Mouse (Mus musculus) layer of hippocampus, postnatal 10 days (tissue): ENCODE measurements around the gene Pdzd8. TPM values are rescaled to one million over a fixed set of nuclear protein-coding genes. Genes with fewer than 3 reads are reported as not detected.
A peak's percentile ranks its signal among the peaks of the same experiment; 100 is the strongest.

Experiments
- DNase-seq, 2 experiments: peaks; one replicate each; pipeline ENCODE4 v3.0.0; 2021; ENCODE audit warnings: low spot score in 2 of 2
- long read RNA-seq: library from polyadenylated mRNA; stranded (forward); transcript quantifications from one replicate; pipeline ENCODE4 v2.0.0, GENCODE M21; 2023
- total RNA-seq, 2 experiments: library from RNA; stranded (reverse); gene quantifications; 2 replicates each; pipeline ENCODE4 v1.2.3; 2021

Pdzd8 gene
- total RNA-seq, result 10 to 100 TPM; 51.8 to 52.5 TPM
- long read RNA-seq, full-length matches to known transcripts, result 11 of 13 reads
- long read RNA-seq, partial matches to known transcripts, result 0 of 13 reads
- long read RNA-seq, other reads (novel, unspliced or antisense), result 2 of 13 reads

DNA sequence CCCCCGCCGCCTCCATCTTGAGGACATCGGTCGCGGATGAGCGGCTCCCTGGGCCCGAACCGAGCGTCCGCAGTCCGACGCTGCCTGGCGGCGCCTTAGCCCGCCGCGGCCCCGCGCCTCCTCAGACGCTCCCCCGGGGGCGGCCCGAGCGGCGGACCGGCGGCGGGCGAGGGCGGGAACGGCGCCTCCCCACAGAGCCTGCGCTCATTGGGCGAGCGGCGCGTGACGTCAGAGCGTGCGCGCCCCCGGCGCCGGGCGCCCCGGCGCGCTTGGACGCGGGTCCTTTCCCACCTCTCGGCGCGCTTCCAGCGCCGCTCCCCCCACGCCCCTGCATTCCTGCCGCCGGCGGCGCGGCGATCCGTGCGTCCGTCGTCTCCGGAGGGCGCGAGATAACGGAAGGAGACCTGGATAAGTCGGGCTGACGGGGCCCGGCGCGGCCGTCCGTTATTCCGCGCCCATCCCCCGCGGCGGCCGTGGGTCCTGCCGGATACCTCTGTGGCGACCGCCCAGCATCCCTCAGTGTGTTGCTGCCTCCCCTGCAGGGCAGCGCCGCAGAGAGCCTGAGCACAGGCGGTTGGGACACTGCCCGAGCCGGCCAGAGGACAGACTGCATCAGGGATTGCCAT, at the start of gene Pdzd8:
Gene Pdzd8 (minus strand): TSS at position 123 of the 626 bp plus-strand sequence.
- peak; percentile 85 to 93 for DNase-seq

DNA sequence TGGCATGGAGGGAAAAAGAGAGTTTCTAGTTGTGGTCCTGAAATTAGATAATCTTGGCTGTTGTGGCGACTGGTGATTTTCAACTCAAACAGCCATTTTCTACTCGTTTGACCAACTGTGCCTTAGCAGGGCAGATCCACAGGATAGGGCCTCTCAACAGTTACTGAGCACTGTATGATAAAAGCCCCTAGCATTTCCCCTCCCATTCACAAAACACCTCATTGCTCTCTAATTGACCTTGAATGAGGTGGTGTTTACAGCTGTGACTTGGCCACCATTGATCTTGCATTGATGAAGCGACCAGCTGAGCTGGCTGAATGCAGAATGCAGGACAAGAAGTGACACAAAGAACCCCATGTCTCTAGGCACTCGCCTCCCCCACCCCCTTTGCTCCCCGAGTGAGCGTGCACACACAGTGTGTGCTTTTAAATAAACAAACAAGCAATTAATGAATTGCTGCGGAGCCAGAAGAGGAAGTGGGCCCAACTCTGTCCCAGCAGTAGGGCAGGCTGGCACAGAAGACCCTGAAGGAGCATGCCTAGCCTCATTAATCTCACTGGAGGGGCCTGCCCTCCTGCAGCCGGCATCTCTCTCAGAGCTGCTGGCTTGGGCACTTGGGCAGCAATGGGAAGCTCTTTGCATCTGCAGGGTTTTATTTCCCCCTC, 48.3 kb upstream of the Pdzd8 start:
- DNase-seq, result peak; percentile 51 to 65

DNA sequence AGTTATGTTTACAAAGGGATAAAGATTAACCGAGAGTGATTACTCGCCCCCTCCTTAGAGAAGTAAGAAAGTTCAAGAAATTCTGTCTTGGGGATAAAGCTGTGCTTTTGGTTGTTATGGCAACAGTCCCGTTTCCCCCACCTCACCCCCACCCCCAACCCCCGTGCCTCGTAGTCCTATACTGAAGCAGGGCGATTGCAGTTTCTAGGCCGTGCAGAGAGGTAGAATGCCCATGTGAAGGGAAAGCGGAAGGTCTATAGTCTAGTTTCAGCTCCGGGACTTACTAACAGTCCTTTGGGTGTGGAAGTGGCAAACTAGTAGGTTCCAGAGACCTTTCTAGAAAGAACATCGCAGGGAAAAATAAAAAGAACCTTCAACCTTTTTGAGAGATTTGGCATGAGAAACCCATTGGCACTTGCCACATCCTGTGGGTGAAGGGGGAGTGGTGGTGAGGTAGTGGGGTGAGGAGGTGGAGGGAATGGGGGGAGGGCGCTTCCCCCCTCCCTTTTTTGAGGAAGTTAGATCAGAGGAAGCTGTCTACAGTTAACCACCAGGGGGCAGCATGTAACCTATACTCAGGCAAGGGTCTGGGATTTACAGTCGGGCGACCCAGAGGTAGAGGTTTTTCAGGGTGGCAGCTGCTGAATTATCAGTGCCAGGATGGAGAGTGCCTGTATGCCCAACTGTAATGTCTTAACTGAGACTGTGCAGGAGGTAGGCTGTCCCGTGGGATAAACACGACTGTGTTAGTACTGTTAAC, 43.4 kb upstream of the Pdzd8 start:
- peak; percentile 86 to 88 for DNase-seq

DNA sequence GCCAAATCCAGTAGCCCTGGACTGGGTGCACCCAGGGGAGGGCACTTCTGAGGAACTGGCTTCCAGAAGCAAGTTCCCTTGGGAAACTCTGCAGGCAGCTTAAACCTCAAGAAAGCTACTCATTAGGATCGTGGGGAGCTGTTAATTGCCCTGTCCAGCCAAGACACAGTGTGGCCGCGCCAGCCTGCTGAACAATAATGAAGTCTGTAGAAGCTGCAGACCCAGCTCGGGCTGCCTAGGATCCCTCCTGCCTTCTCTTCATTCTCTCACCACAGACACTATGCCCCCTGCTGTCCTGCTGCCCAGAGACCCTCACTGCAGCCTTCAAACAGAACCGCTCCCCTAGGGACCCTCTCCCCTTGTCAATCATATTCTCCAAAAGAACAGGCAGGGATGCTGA, 42.8 kb upstream of the Pdzd8 start:
- peak; percentile 35 to 53 for DNase-seq

DNA sequence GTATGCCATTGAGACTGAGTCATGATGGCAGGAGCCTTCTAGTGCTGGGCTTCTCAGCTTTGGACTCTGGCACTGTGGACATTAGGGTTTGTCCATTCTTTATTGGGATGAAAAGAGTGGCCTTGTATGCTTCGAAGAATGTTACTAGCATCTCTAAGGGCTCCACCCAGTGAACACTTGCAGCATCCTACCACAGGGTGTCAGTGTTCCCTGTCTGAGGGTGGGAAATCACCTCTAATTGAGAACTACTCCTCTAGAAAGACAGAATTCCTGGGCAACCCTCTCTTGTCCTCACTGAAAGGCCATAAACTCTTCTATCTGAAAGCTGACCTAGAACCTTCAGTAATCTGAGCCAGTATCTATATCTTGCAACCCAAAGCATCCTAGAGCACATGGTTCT, 41.6 kb upstream of the Pdzd8 start:
- DNase-seq, result peak; percentile 75 to 77

DNA sequence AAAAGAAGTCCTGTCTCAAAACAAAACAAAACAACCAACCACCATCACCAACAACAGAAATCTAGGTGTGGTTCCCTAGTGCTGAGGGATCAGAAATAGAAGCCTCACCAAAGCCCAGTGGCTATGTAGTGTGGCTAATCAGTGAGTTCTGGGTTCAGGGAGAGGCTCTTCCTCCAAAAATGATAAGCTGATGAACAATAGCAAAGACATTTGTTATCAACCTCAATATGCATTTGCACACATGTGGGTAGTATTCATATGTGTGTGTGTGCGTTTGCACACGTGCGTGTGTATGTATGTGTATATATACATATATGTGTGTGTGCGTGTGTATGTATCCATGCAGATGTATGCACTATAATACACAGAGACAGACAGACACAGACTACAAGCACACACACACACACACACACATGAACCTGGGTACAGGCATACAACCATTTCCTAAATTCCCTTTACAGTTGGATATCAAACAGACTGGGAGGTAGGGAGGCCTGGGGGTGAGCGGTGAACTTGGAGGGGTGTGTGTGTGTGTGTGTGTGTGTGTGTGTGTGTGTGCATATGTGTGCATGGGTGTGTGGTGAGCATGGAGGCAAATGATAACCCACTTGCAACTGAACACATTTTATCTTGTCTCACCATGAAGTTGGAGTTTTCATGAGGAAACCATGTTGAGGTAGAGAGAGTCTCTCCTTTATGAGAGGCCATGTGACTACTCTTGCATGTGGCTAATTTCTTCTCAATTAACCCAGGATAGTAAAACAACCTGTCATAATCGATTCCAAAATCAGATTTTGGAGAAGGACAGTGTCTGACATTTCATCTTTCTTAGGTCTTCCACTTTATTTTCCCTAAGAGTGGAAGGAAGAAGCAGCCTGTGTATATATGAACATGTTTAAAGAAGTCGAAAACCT, 39.3 kb upstream of the Pdzd8 start:
- no peak for DNase-seq

DNA sequence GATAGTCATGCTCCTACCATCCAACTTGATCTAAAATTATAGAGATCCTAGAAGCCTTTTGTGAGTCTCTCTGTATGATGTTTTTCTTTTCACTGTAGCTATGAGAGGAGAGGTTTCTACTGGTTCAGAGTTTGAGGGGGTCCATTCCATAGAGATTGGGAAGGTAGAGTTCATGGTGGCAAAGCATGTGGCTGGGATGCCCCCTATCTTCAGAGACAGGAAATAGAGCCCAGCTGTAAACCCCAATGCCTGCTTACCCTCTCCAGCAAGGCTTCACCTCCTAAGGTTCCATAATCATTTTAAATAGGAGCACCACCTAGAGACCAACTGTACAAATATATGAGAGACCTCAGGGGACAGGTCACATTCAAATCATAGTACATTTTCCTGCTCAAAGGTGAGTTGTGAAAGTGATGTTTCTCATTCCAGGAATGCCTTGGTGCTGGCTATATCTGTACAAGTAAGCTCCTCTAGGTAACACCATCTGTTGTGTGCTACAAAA, 36.9 kb upstream of the Pdzd8 start:
- DNase-seq, result no peak

DNA sequence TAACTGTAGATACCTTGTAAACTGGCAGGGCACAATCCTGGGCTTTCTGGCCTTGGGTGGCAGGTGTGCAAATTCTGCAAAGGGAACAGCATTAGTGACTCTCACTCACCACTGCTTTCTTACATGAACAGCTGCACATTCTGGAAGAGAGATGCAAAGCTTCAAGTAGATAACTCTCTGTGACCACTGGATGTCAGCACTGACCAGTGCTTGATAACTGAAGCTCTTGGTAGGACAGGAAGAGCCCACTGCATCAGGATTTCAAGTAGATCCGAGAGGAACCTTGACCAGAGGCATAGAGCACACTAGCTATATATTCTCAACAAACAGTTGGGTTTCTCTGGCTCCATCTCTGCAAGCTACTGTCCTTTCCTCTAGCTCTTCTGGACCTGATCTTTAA, 34.4 kb upstream of the Pdzd8 start:
- no peak for DNase-seq

DNA sequence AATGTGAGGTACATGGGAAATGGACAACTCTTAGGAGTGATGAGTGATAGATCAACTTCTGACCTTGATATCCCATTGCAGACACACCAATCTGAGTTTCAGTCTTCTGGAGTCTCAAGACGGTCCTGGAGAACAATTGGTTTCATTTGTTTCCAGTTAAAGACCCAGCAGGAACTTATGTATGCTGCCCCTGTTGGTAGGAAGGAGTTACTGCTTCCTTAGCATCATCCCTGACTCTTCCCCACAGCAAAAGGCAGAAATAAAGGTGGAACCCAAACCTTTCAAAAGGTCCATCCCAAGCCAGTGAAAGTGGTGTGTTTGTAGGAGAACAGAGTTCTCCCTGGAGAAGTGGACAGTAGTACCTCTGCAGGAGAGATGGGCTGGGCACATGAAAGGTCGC, 30.9 kb upstream of the Pdzd8 start:
- no peak for DNase-seq

DNA sequence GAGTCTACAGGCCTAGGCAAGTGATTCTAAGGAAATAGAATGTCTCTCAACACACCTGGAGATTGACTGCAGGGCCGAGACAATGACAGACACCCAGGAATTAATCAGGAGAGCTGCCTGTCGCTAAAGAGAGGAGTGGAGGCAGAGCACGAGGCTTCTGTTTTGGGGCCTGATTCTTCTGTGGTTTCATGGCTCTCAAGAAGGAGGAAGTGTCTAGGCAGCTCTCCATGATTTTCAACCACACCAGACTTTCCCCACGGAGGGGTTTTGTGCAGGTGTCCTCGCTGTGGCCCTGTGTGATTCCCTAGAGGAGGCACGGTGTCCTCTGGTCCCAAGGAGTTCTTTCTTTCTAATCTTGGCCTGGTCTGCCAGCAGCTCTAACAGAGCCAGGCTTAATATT, 29.4 kb upstream of the Pdzd8 start:
- DNase-seq, result no peak

DNA sequence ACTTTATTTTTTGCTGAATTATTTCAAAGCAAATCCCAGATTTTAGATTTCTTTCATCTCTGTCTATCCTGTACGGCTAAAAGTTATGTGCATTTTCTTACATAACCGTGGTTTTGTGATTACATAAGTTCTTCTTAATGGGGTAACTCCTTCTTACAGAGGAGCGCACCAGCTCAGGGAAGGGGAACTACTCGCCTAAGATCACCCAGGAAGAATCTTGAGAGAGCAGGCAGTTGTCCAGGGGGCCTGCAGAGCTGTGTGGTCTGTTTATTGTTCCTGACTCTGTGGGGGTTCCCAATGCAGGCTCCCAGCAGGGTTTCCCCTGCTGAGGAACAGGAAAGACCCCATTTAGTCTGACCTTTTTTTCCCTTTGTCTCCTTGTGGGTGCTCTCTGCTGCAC, 27.3 kb upstream of the Pdzd8 start:
- DNase-seq, result no peak

DNA sequence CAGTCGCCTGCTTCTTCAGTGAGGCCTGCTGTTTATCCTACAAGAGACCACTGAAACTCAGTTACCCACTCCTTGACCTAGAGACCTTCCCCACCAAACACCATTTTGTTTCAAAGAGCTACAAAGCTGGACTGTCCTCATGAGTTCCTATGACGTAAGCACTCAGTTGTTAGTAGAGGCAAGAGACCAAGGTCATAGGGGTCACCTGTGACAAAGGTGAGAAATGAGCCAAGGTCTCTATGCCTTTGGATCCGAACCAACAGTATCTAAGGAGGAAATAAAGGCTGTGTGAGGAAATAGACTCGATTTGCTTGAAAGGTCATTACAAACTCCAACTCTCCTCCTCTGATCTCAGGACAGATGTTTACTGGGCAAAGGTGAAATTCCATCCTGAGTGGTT, 25.4 kb upstream of the Pdzd8 start:
- DNase-seq, result no peak

DNA sequence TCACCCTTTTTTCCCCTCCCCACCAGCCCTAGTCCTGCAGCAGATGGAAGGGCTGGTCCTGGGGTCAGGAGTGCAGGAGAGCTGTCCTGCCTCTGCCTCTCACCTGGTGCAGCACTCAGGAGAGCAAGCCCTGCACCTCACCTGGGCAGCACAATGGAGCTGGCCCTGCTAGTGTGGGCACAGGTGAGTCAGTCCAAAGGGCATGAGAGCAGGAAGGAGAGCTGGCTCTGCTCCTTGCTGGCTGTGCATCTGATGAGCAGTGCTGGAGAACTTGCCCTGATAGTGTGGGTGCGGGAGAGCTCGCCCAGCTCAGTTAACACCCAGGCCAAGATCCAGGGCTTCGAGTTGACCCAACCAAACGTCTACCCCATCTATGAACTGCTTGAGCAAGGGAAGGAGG, 22.3 kb upstream of the Pdzd8 start:
- DNase-seq, result no peak

DNA sequence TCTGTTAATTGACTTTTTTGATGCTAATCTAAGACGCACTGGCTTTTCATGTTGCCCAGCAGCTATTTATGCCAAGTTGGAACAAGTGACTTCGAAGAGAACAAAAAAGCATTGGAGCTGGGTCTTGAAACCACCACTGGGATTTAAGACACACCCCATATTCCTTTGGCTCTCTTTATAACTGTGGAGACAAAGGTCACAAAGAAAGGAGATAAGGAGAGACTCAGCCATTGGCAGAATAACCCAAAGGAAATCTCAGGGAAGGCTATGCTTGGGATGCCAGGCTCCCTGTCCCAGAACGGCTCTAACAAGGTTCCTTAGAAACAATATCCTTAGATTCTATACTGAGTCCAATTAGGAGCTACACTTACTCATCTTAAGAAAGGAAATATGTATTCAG, 21.1 kb upstream of the Pdzd8 start:
- no peak for DNase-seq

DNA sequence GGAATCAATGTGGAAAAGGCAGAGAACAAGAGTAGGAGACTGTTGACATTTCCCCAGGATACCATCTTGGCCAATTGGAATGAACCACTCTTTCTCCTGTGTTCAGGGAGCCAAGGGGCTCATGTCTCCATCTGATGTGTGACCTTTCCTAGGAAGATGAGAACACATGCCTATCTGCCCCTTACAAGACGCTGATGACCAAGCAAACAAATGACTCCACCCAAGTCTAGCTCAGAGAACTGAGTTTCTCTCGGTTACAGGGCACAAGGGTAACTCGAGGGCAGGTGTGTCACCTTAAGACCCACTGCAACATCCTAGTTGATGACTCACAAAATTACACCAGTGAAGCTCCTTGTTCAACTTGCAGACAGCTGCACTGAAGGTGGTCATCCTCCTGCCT, 18.1 kb upstream of the Pdzd8 start:
- no peak for DNase-seq

DNA sequence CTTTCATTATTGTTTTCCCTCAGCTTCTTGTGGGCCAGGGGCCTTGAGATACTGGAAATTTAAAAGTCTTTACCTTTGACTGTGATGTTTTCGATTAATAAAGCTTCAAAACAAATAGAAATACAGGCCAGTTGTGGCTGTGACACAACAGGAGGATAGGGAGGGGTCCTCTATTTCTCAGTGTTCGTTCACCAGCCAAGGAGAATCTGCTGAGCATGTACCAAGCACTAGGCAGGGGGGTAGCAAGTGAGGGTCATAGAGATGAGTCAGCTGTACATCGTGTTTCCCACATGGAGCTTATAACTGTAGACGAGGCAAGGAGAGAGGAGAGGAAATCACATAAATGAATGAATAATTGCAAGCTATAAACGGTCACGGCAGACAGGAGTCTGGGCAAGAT, 17.1 kb upstream of the Pdzd8 start:
- DNase-seq, result no peak

DNA sequence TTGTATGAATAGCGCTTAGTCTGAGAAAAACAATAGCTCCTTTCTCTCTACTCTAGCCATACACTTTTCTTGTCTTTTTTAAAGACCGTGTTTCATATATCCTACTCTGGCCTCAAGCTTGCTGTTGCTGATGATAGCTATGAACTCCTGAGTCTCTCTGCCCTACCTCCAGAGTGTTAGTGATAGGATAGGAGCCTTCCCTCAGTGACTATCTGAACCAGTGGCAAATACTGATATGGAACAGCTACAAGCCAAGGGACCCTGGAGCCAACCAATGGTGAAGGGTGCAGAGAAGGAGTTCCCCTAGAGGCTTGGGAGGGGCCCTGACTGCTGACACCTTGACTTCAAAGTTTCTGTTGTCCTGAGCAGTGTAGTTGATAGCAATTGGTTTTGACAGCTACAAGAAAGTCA, 14.9 kb upstream of the Pdzd8 start:
- DNase-seq, result no peak

DNA sequence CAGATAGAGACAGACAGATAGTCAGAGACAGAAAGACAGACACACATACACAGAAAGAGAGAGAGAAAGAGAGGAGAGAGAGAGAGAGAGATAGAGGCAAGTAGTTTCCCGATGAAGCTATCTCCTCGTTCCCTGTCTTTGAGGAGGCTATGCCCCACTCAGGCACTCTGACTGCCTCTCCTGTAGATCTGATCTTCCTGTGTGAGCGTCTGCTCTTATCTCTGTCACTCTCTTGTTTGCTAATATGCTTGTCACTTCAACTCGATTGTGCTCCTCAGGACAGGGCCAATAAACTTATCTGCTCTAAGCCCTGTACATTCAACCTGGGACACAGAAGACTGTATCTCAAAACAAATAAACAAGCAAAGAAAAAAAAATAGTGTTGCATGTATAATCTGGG, 13.6 kb upstream of the Pdzd8 start:
- DNase-seq, result no peak

DNA sequence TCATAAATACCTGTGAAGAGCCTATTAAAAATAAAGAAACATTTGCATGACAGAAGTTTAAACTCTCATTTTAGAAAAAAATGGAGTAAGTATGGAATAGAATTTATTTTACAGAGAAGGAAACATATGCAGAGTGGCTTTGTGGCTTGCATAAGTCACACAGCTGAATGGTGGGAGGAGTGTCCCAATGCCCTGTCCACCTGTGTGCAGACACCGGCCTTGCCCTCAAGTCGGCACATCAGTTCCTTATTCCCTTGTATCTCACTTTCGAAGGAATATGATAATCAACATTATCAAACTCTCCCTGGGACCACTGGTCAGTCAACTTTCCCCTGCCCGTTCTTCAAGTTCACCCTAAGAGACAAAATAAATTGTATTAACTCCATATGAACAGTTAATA, 12.3 kb upstream of the Pdzd8 start:
- no peak for DNase-seq

DNA sequence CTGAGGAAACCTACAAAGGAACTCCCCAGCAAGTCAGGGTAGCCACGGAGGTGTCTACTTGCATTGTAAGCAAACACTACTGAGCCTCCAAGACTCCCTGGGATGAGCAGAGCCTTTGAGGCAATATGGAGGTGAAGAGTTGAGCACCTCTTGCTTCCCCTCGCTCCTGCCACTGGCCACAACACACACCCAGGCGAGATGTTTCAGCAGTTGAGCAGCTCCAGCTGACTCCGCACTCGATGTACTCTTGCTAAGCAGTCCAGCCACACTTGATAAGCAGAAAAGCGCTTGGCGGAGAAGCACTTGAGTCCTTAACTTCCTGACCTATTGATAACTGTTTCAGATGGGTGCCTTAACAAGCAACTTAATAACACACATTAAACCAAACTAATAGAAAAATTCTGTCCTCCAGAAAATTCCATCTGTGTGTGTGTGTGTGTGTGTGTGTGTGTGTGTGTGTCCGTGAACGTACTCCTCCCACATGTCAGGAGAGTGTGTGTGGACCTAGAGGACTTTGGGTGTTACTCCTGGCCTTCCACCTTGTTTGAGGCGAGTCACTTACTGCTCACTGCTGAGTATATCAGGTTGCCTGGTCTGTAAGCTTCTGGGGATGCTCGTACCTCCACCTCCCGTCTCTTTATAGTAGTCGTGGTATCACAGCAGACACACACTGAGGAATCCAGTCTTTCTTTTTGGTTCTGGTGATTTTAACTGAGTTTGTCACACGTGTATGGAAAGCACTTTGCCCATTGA, 11.4 kb upstream of the Pdzd8 start:
- DNase-seq, result no peak
